Mouse (Mus musculus) neural tube, embryonic 10.5 days (tissue): ENCODE data around the gene Ppbp.

Experiments
- DNase-seq: peaks from one replicate; pipeline ENCODE4 v3.0.0-alpha.2; 2017; ENCODE audit warnings: low spot score; ENCODE audit errors: extremely low spot score

Gene Ppbp

DNA sequence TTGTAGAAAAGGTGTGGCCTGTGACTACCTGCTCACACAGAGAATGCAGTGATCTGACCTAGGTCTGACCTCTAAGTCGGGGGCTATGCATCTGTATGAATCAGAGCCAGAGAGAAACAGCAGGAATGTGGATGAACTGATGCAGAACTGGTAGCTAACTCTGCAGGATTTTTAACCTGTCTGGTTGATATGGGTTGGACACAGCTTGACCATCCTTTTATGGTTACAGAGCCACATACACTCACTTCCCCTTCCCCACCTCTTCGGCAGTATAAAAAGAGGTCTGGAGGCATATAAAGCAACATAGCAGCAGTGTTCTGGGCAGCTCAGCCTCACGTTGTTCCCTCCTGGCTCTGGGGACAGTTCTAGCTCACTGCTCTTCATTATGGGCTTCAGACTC, at the start of gene Ppbp:
Gene Ppbp (plus strand): TSS at position 301 of the 400 bp plus-strand sequence.
- DNase-seq, result no peak

DNA sequence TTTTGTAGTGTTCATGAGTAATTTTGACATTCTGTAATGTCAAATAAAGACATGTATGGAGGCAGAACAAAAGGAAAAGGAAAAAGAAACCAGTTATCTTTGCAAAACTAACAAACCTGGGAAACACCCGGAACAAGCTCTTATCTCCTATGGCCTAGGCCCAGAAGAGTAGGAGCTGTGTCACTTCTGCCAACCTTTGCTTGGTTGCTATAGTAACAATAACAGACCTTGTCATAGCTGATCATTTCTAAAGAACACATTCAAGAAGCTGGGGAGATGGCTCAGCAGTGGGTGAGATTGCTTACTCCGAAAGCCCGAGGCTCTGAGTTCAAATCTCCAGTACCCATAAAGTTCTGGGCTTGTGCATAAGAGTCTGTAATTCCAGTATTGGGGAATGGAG, 45.7 kb upstream of the Ppbp start:
- no peak for DNase-seq

DNA sequence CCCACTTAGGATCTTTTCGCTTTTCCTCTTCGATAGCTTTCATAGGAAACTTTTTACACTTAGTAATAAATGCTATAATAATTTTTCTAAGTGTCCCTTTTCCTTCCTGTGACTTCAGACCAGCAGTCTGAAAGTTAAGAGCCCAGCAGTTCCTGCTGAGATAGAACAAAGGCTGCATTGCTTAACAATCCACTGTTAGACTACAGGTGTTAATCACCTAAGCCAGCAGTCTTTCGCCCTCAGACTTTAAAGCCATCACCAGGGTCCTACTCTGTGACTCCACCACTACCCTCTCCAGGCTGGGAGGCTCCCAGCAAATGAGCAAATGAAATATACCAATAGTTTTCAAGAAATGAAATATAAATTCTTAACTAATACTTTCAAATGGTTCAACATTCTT, 40.1 kb upstream of the Ppbp start:
- no peak for DNase-seq

DNA sequence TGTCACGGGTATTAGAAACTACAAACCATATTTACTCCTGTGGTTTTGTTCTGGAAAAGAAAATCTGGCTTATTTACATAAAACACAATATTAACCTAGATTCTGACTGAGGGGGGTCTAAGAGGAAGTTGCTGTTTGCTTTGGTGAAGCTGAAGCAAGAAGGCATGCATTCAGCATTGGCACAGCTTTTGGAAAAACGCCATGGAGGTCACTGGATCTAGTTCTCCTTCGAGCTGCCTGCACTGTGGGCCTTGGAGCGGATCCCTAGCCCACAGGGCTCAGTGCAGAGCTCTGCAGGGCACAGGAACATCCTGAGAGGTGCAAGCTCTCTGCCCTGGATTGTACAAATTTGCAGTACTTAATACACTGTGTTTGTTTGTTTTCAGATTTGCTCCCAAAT, 36.8 kb upstream of the Ppbp start:
- no peak for DNase-seq

DNA sequence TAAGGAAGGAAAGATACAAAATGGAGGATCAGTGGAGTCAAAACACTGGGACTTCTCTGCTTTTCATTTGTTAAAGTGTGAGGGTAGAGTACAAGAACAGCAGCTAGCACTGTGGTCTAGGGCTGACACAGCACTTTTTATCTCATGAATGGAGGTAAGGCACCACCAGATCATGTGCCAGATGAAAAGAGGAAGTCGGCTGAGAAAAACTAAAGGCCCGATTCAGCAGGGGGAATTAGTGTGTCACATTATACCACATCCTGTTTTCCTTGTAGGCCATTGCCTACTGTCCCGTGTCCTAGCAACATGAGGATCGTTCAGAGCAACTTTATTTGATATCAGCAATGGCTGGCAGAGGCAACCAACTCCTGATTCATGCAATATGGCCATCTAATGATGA, 26.3 kb upstream of the Ppbp start:
- DNase-seq, result no peak

DNA sequence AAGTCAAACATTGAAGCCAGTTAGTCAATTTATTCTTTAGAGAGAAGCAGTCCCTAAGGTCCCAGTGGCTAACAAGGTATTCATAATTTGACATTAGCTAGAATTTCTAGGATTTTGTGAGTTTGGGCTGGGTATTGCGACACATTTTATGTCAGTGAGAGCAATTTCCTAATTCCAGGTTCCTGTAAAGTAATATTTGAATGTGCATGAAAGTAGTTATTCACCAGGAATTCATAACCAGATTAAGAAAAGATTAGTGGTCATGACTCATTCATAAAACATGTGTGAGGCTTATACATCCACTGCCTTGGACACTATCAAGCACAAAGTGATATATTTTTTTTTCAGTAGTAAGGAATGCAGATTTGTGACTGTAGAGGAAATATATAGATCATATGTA, 14.4 kb upstream of the Ppbp start:
- no peak for DNase-seq

DNA sequence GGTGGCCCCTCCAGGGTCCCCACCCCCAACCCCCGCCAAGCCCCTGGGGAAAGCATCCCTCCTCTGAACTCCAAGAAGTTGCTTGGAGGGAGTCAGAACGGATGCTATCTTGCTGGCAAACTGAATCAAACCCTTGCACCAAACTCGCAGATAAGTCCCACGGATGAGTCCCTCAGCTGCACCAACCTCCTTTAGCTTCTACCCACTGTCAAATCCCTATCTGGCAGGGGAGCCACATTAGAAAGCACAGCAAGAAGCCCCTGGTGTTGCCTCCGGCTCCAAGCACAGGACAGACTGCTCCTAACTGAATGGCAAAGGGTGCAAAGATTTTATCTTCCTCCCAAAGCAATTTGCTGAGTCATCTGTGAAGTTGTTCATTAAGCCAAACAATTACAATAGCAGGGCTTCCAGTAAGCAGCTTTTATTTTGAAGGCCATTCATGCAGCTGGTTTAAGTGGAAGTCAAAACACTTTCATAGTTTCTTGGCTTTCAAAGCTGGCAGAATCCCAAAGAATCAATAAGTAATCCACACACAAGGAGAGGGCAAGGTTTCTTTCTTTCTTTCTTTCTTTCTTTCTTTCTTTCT, 10.2 kb upstream of the Ppbp start:
- DNase-seq, result no peak

DNA sequence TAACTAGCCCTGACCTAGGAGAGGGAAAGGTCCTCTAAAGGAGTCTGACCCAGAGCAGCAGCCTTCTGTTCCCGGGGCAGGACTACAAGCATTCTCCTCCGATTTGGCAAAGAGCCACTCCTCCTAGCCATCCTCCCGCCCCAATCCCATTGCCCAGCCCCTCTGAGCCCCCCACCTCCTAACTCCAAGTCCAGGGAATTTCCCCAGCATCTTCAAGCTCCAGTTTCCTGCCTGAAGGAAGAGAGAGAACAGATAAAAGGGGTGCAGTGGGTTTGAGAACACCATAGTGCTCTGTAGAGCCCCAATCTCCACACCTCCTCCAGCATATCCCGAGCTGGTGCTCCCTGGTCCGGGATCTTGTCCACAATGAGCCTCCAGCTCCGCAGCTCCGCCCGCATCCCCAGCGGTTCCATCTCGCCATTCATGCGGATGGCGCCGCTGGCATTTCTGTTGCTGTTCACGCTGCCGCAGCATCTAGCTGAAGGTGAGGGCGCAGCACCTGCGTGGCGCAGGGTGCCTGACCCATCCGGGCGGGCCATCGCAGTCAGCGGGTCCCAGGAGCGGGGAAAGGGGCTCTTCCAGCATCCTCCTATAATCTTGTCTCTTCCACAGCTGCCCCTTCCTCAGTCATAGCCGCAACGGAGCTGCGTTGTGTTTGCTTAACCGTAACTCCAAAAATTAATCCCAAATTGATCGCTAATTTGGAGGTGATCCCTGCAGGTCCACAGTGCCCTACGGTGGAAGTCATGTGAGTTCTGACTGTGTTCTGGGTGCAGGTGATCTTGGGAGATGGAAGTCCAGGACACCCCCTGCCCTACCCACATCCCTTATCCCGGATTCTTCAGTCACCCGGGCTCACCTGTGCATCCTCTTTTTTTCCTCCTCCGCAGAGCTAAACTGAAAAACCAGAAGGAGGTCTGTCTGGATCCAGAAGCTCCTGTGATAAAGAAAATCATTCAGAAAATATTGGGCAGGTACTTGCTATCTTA, 8.9 kb upstream of the Ppbp start, which contains the start of gene Cxcl5:
Gene Cxcl5 (plus strand): TSS at position 284 of the 989 bp plus-strand sequence.
- peak; percentile 33 for DNase-seq

DNA sequence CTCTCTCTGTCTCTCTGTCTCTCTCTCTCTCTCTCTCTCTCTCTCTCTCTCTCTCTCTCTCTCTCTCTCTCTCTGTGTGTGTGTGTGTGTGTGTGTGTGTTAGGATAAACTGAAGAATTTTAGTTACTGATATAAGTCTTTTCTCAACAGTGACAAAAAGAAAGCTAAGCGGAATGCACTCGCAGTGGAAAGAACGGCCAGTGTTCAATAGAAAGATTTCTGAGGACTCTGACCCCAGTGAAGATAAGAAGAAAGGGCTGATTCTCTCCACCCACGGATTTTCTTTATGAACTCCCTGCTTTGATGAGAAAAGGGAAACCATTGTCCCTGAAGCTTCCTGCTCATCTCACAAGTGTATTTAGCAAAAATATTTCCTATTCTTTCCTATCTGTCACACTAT, 8.0 kb upstream of the Ppbp start:
- DNase-seq, result no peak

DNA sequence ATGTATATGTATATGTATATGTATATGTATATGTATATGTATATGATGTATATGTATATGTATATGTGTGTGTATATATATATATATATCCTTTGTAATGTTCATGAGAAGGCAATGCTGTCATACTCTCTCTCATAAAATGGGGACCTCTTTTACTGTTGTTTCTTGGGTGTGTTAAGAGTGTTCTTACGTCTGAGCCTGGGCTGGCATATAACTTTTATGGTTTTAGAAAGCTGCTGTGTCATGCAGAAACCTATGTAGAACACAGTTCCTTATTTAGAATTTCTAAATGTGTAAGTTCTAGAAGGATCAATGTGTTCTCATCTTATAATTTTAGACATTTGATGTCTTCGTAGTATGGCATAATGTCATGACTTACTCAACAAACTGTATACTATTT, 7.5 kb upstream of the Ppbp start:
- DNase-seq, result no peak

DNA sequence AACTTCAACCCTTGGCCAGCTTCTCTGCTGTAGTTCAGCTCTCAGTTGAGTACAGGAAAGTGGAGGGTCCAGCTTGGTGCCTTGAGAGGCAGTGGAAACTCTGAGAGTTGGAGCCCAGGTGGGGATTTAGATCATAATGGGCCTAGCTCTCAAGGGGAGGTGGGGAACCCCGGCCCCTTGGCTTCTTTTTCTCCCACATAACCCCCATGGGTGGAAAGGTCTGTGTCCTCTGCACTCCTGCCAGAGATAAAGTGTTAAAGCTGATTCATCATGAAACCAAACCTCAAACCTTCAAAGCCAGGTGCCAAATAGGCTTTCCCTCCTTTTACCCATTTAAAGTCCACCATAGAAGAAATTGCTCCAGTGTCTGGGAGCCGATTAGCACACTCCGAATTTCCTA, 6.5 kb upstream of the Ppbp start:
- DNase-seq, result no peak

DNA sequence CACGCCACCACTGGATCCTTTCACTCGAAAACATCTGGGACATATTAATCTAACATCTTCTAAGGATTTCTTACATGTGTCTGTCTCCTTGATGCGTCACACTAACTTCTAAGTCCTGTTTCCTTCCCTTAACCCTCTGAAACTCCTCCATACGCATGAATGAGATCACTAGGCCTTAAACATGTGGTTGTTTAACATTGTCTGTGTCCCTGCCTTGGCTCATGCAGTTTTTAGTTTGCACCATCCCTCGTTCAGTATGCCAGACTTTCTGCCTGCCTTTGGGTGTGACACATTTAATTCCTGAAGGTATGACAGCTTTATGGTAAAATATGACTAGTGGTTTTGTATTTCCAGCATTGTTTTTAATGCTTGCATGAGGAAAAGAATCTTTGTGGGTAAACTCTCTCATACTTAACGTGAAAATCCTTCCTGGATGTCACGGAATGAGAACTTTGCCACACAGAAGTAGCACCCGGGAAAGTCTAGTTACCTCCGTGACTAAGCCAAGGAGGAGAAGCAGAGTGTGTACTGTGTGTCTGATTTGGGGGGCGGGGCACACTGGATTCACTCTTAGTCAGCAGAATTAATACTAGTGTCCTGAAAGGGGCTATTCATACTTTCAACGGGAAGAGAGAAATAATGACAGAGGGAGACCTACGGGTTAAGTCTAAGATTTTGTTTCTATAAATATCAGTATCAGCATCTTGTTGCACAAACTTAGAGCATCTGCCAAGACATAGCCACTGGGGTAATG, 4.2 kb upstream of the Ppbp start:
- DNase-seq, result no peak

DNA sequence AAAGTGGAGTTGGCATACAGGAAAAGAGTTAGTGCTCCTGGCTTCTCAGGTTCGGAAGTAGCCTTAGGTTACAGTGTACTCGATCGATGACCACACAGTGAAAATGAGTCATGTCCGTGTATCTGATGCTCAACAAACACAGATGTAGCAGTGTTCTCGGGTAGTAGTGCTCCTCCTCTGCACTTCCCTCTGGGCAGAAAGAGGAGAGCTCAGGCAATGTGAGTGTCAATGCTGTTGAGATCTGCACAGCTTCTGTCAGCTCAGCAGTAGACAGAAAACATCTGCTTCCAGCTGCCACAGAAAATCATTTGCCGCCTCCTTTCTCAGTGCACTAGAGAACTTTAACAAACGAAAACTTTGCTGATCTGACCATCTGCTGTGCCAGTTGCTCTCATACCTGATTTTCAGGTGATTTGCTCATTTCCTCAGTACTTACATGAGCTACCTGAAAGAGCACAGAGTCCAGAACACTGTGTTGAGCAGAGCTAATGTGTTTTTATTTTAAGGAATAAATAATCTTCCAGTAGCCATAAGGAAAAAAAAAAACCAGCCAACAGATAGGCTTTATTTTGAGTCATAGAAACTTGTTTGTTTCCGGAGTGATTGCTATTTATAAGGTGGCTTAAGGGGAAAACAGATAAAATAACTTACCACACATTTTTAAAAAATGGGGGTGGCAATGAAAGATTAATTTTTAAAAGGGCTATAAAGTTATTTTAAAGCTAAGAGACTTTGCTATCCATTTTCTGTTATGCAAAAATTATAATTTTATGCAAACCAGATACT, 2.3 kb upstream of the Ppbp start:
- no peak for DNase-seq

DNA sequence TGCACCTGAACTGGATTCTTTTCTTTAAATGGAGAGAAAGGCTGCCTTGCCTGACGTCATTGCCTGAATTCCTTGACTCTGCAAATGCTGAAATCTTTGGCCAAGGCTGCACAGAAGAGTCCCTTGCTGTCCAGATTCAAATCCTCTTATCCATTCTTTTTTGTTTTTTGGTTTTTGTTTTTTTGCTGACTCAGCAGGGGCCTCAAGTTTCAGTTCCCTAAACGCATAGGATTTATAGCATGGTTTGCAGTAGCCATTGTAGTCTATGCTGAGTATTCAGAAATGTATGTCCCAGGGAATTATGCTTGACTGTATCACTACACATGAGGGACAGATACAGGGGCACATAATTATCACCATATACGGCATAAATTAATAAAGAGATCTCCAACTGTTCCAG, 3.1 kb downstream of the Ppbp start:
- no peak for DNase-seq

DNA sequence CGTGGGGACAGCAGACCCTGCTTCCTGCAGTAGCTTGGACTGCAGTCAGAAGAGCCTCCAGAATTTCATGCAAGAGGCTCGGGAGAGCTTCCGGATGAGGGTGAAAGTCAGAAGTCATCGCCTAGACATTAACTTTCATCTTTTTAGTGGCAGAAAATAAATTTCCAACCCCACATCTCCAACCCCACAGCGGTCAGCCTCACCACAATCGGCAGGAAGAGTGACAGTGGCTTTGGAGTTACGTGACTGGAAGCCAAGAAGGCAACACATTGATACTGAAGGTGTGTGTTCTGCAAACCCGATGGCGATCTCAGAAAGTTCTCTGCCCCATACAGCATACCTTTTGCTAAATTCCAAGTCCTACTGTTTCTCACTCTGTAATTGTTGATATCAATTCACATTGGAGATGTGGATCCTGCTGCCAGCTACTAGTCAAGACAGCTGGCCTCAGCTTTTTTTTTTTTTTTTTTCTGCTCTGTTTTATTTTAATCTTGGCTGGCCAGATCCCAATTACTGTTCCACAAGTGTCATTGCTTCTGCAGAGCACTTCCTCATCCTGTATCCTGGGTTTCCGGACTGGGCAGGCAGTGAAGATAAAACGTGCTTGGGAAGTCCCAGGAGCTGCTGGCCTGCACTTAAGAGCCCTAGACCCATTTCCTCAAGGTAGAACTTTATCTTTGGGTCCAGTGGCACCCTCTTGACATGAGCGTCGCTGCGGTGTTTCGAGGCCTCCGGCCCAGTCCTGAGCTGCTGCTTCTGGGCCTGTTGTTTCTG, 3.7 kb downstream of the Ppbp start, which contains the start of gene Pf4:
Gene Pf4 (plus strand): TSS at position 556 of the 774 bp plus-strand sequence.
- DNase-seq, result no peak

DNA sequence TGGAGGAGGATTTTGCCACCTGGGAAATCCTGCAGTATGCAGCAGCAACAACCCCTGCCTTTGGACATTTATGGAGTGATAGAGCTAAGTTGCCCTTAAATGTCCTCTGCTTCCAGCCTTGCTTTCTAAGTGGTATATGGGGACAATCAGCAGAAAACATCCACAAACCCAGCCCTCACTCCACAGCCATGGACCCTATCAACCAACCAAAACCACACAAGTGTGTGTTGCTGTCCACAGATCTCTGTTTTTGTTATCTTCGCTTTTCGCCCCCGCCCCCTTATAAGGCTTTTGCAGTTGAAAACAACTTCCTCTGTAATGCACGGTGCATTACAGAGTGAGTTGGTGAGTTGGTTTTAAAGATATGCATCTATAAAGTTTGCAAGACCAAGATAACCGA, 7.2 kb downstream of the Ppbp start:
- DNase-seq, result no peak

DNA sequence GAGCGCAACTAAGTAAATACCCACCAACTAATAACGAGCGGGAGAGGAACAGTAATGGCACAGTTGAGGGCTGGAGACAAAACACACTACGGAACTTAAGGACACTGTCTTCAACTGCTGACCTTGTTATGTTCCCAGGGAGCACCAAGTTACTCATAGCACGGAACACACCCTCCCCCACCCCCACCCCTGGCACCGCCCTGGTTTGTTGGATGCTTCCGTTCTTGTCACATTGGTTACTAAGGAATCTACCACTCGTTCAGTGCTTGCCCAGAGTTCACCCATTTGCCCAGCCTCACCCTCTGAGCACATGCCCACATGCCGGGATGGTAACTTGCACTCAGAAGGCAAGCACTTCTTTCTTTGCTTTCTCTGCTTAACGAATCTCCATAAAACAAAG, 9.3 kb downstream of the Ppbp start:
- no peak for DNase-seq

DNA sequence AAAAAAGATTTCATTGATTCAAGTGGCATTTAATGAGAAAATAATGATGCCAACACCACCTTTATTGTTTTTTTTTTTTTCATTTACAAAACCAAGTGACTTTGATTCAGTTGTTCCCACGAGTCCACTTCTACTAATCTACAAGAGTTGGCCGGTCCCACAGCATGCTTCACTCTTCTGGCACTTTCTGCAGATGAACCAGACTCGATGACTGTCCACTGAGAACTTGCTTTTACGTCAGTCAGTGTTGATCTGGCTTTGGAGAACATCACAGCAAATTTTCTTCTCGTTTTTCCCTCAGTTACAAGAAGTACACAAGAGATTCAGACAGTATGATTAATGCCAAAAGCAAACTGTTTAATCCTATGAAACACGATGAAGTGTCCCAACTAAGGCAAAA, 10.5 kb downstream of the Ppbp start:
- no peak for DNase-seq

DNA sequence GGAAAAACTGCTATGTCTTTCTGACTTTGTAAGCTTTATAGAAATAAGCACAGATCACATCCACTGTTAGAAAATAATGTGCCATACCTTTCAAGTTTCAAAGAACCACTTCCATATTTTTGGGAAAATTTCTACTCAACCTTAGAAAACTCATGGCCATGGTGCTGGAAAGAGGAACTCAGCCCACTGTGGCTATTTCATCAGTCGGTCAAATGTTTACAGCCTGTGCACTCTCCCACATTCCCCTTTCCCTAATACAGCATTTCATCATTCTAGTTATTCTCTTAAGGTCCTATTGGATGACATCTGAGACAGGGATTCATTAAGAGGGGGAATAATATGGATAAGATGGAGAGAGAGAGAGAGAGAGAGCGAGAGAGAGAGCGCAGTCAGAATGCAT, 15.4 kb downstream of the Ppbp start:
- no peak for DNase-seq
